Mouse (Mus musculus) myocyte (in vitro differentiated cells): ENCODE measurements around the gene Adgra1. TPM values are rescaled to one million over a fixed set of nuclear protein-coding genes. Genes with fewer than 3 reads are reported as not detected.

Experiments
- H3K27me3 ChIP-seq: one replicate; pipeline ENCODE4 v1.6.1; 2011; ENCODE audit not compliant: control insufficient read depth, insufficient read depth, insufficient read length
- H3K36me3 ChIP-seq: one replicate; pipeline ENCODE4 v1.6.1; 2011; ENCODE audit not compliant: control insufficient read depth, insufficient read depth
- H3K4me2 ChIP-seq: one replicate; pipeline ENCODE4 v1.6.1; 2011; ENCODE audit warnings: low read depth, control low read depth
- H3K4me3 ChIP-seq: one replicate; pipeline ENCODE4 v1.5.1; 2011; ENCODE audit warnings: mild to moderate bottlenecking, control low read depth, moderate library complexity
- H3K79me2 ChIP-seq: one replicate; pipeline ENCODE4 v1.6.1; 2011; ENCODE audit not compliant: control insufficient read depth, insufficient read depth
- H3ac ChIP-seq: one replicate; pipeline ENCODE4 v1.6.1; 2011; ENCODE audit not compliant: control insufficient read depth, insufficient read length
- CEBPB ChIP-seq: IDR thresholded peaks from 2 replicates; pipeline ENCODE4 v1.6.1; 2011; ENCODE audit warnings: mild to moderate bottlenecking, moderate library complexity; ENCODE audit not compliant: poor library complexity, insufficient read depth, severe bottlenecking
- E2F4 ChIP-seq: IDR thresholded peaks from one replicate; pipeline ENCODE4 v1.6.1; 2011; ENCODE audit warnings: mild to moderate bottlenecking, control low read depth, moderate library complexity; ENCODE audit not compliant: insufficient read depth
- MAX ChIP-seq: IDR thresholded peaks from one replicate; pipeline ENCODE4 v1.6.1; 2011; ENCODE audit warnings: low read depth, mild to moderate bottlenecking, control low read depth
- MYOD1 ChIP-seq, 3 experiments: IDR thresholded peaks; one replicate each; pipeline ENCODE4 v1.6.1; 2011; ENCODE audit warnings: control low read depth in 2 of 3, low read depth in 2 of 3, mild to moderate bottlenecking in 2 of 3, moderate library complexity in 1 of 3; ENCODE audit not compliant: insufficient read length in 2 of 3, control insufficient read depth in 1 of 3
- MYOG ChIP-seq, 3 experiments: IDR thresholded peaks; one replicate each; pipeline ENCODE4 v1.6.1; 2011; ENCODE audit warnings: control low read depth in 2 of 3, low read depth in 2 of 3, mild to moderate bottlenecking in 2 of 3; ENCODE audit not compliant: insufficient read length in 2 of 3, control insufficient read depth in 1 of 3, insufficient read depth in 1 of 3
- POLR2A ChIP-seq: IDR thresholded peaks from one replicate; pipeline ENCODE4 v1.6.1; 2011; ENCODE audit warnings: low read depth, mild to moderate bottlenecking, control low read depth, moderate library complexity; ENCODE audit not compliant: insufficient read length
- POLR2AphosphoS2 ChIP-seq: IDR thresholded peaks from one replicate; pipeline ENCODE4 v1.6.1; 2011; ENCODE audit warnings: low read depth, control low read depth; ENCODE audit not compliant: insufficient read length
- REST ChIP-seq: IDR thresholded peaks from one replicate; pipeline ENCODE4 v1.6.1; 2011; ENCODE audit warnings: mild to moderate bottlenecking, control low read depth, moderate library complexity; ENCODE audit not compliant: insufficient read depth, insufficient read length
- SRF ChIP-seq: IDR thresholded peaks from one replicate; pipeline ENCODE4 v1.6.1; 2011; ENCODE audit warnings: low read depth; ENCODE audit not compliant: control insufficient read depth, insufficient read length
- TCF12 ChIP-seq: IDR thresholded peaks from one replicate; pipeline ENCODE4 v1.6.1; 2011; ENCODE audit warnings: mild to moderate bottlenecking, control low read depth; ENCODE audit not compliant: poor library complexity, insufficient read depth, severe bottlenecking
- TCF3 ChIP-seq: IDR thresholded peaks from one replicate; pipeline ENCODE4 v1.6.1; 2011; ENCODE audit warnings: low read depth, control low read depth; ENCODE audit not compliant: insufficient read length
- USF1 ChIP-seq: IDR thresholded peaks from one replicate; pipeline ENCODE4 v1.6.1; 2011; ENCODE audit warnings: low read depth, mild to moderate bottlenecking, control low read depth, moderate library complexity
- polyA plus RNA-seq: library from polyadenylated mRNA; unstranded; fragments of >200 nt; fragmentation: generic; extraction: Trizol; gene quantifications from one replicate; pipeline ENCODE4 v1.2.1, GENCODE M21; 2012; ENCODE audit warnings: missing spikeins

The Adgra1 gene
- polyA plus RNA-seq, 1 experiment: 0.14 TPM

DNA sequence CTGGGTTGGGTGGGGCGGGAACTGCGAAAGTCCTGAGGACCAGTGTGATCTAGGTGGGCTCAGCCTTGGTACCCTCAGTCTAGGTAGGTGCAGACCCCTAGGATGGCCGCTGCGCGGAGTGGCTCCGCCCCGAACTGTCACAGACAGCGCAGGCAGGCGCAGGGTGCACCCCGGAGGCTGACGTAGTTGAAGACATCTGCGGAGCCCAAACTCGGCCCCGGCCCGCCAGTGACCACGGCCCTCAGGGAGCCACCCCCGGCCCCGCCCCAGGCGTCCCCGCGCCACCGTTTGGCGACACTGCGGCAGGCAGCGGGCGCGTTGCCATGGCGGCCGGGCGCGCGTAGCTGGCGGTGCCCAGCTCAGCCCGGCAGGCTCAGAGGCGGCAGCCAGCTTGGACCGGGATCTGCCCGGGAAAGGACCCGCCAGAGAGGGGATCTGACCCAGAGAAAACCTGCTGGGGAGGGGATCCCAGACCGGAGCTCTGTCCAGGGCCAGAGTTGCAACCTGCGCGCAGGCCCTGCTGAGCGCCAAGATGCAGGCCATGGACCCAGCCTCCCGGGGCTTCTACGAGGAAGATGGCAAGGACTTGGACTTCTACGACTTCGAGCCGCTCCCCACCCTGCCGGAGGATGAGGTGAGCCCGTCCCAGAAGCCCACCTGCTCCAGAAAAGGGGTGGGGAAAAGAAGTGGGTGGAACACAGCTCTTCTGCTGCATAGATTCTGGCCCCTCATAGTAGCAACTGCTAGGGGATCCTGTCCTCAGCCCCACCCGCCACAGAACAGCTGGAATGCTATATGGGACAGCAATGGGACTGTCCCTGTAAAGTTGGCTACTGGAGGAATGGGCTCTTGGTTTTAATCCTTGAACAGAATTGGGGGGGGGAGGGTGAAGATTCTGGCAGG is 60.9 kb downstream of the Adgra1 start, which contains the start of gene Kndc1:
TSS of gene Kndc1 (plus strand) at position 42 of the 903 bp plus-strand sequence.
- H3K4me3 ChIP-seq: no peak within 1 kb of the TSS
- H3K79me2 ChIP-seq: no peaks in the 10 kb centered on the region
- no peaks in the 10 kb centered on the region for H3K36me3 ChIP-seq
- no peak within 1 kb of the TSS for H3ac ChIP-seq
- TF ChIP-seq REST (no peak), CEBPB (no peak), SRF (no peak)
- H3K4me2 ChIP-seq: no peak within 1 kb of the TSS
- peaks cover 63% of the 10 kb centered on the region for H3K27me3 ChIP-seq

DNA sequence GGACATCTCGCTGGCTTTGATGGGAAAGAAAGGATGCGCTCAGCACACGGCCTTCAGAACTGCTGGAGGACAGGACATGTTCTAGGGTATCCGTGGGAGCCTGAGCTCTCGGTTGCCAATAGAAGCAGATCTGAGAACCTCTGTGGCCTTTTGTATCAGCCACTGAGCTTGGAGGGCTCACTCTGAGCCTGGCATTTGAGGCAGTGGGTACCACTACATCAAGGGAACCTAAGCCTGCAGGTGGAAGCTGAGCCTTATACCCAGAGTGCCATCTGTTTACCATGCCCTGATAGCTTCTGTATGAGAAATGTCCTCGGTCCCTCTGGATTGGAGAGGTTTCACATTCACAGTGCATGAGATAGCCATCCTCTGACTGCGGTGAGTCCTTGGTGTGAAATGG is 62.3 kb downstream of the Adgra1 start:
- no peak for TF ChIP-seq MYOD1 (IDR thresholded peaks at IDR 0.05; ENCODE audit: control insufficient read depth in 1 of 3, insufficient read length in 2 of 3, low read depth in 2 of 3)
- no peak for TF ChIP-seq POLR2A
- no peak for TF ChIP-seq USF1
- no peak for TF ChIP-seq MYOG (IDR thresholded peaks at IDR 0.05; ENCODE audit: control insufficient read depth in 1 of 3, insufficient read depth in 1 of 3, insufficient read length in 2 of 3, low read depth in 2 of 3)
- TF ChIP-seq E2F4: no peak
- TF ChIP-seq TCF12: no peak
- no peak for TF ChIP-seq MAX
- no peak for TF ChIP-seq CEBPB
- no peak for TF ChIP-seq POLR2AphosphoS2
- no peak for TF ChIP-seq REST
- TF ChIP-seq SRF: no peak
- TF ChIP-seq TCF3: no peak
- no peaks in the 10 kb centered on the region for H3K36me3 ChIP-seq
- no peak overlapping the region for H3K4me2 ChIP-seq
- no peak overlapping the region for H3K4me3 ChIP-seq
- peaks cover 75% of the 10 kb centered on the region for H3K27me3 ChIP-seq
- no peak overlapping the region for H3ac ChIP-seq
- H3K79me2 ChIP-seq: no peaks in the 10 kb centered on the region

DNA sequence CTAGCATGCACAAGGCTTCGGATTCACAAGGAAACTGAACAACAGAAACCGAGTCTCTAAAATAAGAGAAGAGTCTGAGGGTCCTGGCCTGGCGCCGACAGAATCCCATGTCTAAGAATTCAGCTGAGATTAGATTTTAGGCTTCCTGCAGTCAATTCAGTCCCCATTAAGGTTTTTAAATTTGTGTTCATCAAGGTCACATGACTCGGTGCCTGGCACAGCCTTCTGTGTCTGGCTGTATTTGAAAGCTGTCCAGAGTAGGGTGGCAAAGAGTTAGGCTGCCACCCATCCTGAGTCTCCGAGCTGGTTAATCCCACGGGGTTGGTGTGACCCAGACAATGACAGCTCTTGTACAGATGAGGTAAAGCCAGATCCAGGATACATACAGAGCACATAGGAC is 62.8 kb downstream of the Adgra1 start:
- peaks cover 77% of the 10 kb centered on the region for H3K27me3 ChIP-seq
- no peaks in the 10 kb centered on the region for H3K36me3 ChIP-seq
- no peak overlapping the region for H3ac ChIP-seq
- H3K4me3 ChIP-seq: no peak overlapping the region
- no peaks in the 10 kb centered on the region for H3K79me2 ChIP-seq
- no peak overlapping the region for H3K4me2 ChIP-seq
- TF ChIP-seq E2F4 (no peak), POLR2AphosphoS2 (no peak), POLR2A (no peak), MYOG (IDR thresholded peaks at IDR 0.05; ENCODE audit: control insufficient read depth in 1 of 3, insufficient read depth in 1 of 3, insufficient read length in 2 of 3, low read depth in 2 of 3) (no peak), REST (no peak), SRF (no peak), MYOD1 (IDR thresholded peaks at IDR 0.05; ENCODE audit: control insufficient read depth in 1 of 3, insufficient read length in 2 of 3, low read depth in 2 of 3) (no peak), TCF3 (no peak), CEBPB (no peak), TCF12 (no peak), USF1 (no peak), MAX (no peak)

DNA sequence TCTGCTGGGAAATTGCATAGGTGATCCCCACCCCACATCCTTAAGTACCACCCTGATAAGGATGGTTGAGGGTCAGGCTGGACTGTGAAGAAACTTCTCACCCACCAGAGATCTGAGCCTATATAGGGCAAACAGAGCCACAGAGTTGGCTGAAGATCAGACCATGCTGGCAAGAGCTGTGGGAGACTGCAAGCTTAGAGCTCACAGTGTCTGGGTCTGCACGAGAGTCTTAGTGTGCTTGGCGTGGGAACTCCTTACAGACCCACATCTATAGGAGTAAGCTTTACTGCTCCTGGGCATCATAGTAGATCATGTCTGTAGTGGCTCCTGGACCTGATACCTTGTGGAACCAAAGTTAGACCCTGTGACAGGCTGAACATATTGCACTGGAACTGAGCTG is 64.6 kb downstream of the Adgra1 start:
- Histone ChIP-seq H3K36me3 (no peaks in the 10 kb centered on the region), H3ac (no peak overlapping the region), H3K79me2 (no peaks in the 10 kb centered on the region), H3K27me3 (peaks cover 71% of the 10 kb centered on the region), H3K4me2 (no peak overlapping the region), H3K4me3 (no peak overlapping the region)
- no peak for TF ChIP-seq POLR2AphosphoS2
- TF ChIP-seq TCF3: no peak
- no peak for TF ChIP-seq SRF

DNA sequence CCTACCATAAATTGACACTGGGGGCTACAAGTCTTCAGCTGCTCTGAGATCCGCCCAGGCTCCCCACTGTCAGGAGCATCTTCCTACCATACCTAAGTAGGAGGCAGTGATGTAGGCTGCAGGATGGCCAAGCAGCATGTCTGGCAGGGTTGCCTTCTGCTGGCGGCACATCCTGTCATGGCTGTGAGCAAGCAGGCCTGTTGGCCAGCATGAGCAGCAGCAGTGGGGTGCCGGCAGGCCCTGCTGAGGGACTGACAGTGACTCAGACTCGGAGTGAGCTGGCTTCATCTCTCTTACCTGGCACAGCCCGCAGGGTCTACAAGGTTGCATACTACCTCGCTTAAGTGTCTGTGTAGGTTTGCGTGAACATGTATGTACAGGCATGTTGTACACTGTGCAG is 65.5 kb downstream of the Adgra1 start:
- TF ChIP-seq POLR2AphosphoS2: no peak
- TF ChIP-seq REST: no peak
- no peak for TF ChIP-seq MAX
- no peak for TF ChIP-seq MYOD1 (IDR thresholded peaks at IDR 0.05; ENCODE audit: control insufficient read depth in 1 of 3, insufficient read length in 2 of 3, low read depth in 2 of 3)
- TF ChIP-seq TCF3: no peak
- TF ChIP-seq POLR2A: no peak
- TF ChIP-seq TCF12: no peak
- TF ChIP-seq CEBPB: no peak
- no peak for TF ChIP-seq SRF
- TF ChIP-seq E2F4: no peak
- no peak for TF ChIP-seq USF1
- no peak for TF ChIP-seq MYOG (IDR thresholded peaks at IDR 0.05; ENCODE audit: control insufficient read depth in 1 of 3, insufficient read depth in 1 of 3, insufficient read length in 2 of 3, low read depth in 2 of 3)
- no peaks in the 10 kb centered on the region for H3K79me2 ChIP-seq
- no peaks in the 10 kb centered on the region for H3K36me3 ChIP-seq
- no peak overlapping the region for H3K4me2 ChIP-seq
- H3K4me3 ChIP-seq: no peak overlapping the region
- no peak overlapping the region for H3ac ChIP-seq
- H3K27me3 ChIP-seq: peaks cover 64% of the 10 kb centered on the region
